Mouse (Mus musculus) gastrocnemius, adult 2 months (tissue): ENCODE data around the gene Rab40c. TPM values are rescaled to one million over a fixed set of nuclear protein-coding genes. Genes with fewer than 3 reads are reported as not detected.

Source experiments
- DNase-seq: peaks from one replicate; pipeline ENCODE4 v3.0.0; 2022
- H3K27ac ChIP-seq: fragments of 200-600 bp; 2 replicates; pipeline ENCODE4 v1.8.1; 2022; ENCODE audit warnings: mild to moderate bottlenecking
- H3K4me3 ChIP-seq: fragments of 200-600 bp; 2 replicates; pipeline ENCODE4 v1.8.1; 2022; ENCODE audit warnings: mild to moderate bottlenecking, moderate library complexity
- CTCF ChIP-seq: fragments of 200-600 bp; IDR thresholded peaks from 2 replicates; pipeline ENCODE4 v1.8.1; 2022; ENCODE audit warnings: antibody characterized with exemption, mild to moderate bottlenecking, moderate library complexity
- intact Hi-C: fragments of 180-260 bp; cut with DNase I; formaldehyde crosslinking; loops from one replicate; pipeline ENCODE4 v1.15.1; 2025
- total RNA-seq, 2 experiments: library from RNA; stranded (reverse); gene quantifications; 2 replicates each; pipeline ENCODE4 v1.2.3; 2021

Rab40c gene
- total RNA-seq, 2 experiments from 2014 or later: 8.1 to 9.5 TPM

DNA sequence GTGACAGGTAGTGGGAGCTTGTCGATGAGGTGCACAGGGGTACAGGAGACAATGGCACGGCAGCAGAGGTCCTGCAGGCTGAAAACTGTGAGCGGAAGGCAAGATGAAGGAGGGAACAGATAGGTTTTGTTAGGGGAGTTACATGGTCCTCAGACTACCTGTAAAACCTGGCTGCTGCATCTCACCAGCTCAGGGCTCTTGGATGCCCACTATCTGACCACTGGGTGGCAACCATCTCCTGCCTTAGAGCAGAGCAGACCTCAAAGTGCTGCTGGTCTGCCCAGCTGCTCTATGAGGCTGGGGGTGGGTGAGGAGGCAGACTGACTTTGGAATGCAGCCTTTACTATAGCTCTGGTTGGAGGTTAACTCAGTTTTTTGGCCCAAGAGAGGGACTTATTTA is 35.7 kb downstream of the Rab40c start:
- intact Hi-C loops: no loop called here
- TF ChIP-seq CTCF: 0 out of 2 replicates have a peak, but pooled peaks have one; percentile 3
- no peak overlapping the region for H3K27ac ChIP-seq
- no peak for DNase-seq
- H3K4me3 ChIP-seq: no peak overlapping the region

DNA sequence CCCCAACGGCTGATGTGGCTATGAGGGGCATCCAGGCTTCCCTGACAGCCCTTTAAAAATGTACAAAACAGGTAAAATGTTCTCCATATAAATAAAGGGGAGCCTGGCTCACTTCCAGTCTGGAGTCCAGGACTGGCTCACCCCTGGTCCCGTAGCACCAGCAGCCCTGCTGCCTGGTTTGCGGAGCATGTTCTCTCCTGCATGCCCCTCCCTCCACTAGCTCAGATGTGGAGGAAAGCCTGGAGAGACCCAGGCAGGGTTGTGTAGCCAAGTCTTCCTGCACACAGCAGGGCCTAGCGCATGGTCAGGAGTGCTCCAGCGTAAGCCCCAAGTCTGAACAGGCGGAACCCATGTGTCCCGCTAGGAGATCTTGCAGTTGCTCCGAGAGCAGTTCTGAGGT is 36.3 kb downstream of the Rab40c start:
- no peak overlapping the region for H3K27ac ChIP-seq
- no peak for DNase-seq
- no peak overlapping the region for H3K4me3 ChIP-seq
- TF ChIP-seq CTCF: no peak
- intact Hi-C loops: no loop called here

DNA sequence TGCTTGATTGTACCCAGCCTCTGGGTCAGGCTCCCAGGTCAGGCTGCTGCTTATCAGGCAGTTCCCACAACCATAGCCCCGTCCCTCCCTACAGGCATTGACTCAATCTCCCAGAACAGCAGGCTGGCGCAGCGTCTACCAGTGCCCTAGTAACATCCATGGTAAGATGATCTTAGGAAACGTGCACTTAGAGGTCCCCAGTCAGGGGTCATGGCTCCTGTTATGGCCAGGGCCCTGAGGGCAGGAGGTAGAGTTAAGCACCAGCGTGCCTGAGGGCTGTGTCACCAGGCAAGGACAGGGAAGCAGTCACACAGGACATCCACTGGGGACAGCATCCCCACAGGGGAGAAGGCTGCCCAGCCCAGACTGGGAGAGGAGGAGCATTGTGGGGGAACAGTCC is 37.2 kb downstream of the Rab40c start:
- H3K27ac ChIP-seq: no peak overlapping the region
- H3K4me3 ChIP-seq: no peak overlapping the region
- no peak for DNase-seq
- intact Hi-C loops: no loop called here
- no peak for TF ChIP-seq CTCF

DNA sequence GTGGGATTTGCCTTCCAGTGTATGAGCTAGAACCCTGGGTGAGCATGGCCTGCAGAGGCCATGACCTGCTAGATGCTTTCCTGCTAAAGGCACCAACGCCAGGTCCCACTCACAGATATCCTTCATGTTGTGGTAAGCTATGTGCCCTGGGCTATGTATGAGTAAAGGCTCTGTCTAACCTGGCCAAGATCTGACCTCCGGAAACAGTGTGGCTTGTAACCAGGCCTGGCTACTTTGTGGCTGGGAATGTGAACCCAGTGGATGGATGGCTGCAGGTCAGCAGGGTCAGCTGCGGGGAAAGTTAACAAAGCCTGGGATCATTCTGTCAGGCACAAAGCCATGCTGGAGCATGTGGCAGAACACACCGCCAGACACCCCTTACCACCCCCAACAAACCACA is 37.8 kb downstream of the Rab40c start:
- Histone ChIP-seq H3K27ac (no peak overlapping the region), H3K4me3 (no peak overlapping the region)
- DNase-seq: no peak
- TF ChIP-seq CTCF: no peak
- intact Hi-C loops: no loop called here

DNA sequence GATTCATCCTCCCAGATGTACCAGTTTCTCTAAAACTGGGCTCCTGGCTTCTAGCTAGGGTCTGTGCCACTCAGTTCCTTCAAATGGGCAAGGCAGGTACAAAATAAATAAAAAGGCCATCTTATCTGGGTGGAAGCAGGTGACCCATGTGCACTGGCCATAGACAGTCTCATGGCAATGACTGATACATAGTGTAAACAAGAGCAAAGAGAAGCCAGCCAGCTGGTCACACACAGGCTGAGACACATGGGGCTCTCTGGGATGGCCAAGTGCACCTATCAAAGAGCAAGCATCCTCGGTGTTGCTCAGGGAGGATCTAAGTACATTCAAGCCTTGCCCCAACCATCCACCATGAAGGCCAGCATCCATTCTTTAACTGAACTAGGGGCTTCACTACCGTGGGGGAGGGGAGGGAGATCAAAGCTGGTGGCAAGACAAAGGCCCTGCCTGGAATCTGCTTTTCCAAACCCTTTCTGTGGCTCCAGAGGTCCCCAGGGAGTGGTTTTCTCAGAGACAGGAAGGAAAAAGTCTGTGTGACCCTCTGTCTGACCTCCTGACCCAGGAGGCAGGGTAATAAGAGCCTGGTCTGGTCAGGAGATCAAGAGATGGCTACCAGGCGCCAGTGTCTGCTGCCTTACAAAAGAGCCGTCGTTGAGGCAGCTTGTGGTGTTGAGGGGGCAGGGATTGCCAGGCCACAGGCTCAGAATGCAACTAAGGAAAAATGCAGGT is 38.5 kb downstream of the Rab40c start:
- no peak for DNase-seq
- TF ChIP-seq CTCF: no peak
- Histone ChIP-seq H3K27ac (no peak overlapping the region), H3K4me3 (no peak overlapping the region)
- intact Hi-C loops: no loop called here

DNA sequence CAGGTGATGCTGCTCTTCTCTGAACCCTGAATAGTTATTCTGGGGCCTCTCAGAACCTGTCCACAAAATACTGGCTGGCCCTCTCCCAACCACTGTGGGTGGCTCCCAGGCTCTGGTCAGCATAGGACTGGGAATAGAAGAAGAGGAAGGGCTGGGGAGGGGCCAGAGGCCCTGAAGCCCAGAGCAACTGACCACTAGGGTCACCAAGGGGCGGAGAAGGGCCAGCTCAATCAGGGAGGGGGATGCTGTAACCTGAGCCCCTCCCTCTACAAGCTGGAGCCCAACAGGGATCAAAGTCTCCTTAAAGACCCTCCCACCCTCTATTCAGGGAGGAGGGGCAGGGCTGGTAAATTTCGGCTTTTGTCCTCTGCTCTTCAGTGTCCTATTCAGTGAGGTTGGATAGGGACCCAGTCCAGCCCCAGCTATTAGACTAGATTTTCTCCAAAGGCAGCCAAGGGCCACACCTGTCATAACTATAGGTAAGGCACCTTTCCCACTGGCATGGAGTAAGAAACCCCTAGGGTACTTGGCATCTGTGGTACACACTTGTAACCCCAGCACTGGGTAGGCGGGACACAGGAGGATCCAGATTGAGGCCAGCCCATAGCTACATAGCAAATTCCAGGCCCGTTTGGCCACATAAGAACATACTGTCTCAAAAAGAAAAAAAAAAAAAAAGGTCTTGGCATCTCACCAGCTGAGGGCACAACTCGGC is 39.2 kb downstream of the Rab40c start, which contains the start of gene Wfikkn1:
Wfikkn1 (minus strand) TSS at position 663 of the 715 bp plus-strand sequence.
- intact Hi-C loops: no loop called here
- no peak for TF ChIP-seq CTCF

DNA sequence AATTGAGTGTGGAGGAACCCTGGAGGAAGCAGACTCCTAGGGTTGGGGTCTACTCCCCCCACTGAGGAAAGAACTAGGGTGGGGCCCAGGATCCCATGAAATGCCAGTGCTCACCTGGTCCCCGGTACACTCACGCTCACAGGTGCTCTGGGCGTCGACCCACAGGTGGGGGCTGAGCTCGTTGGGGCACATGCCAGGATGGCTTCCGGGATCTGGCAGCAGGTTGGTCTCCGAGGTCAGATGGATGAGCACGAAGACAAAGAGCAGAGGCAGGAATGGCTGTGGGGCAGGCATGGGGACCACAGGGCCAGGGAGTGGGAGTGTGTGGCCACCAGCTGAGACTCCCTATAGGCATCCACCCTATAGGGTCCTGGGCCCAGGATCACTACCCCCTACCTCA is 39.8 kb downstream of the Rab40c start:
- no peak overlapping the region for H3K27ac ChIP-seq
- TF ChIP-seq CTCF: no peak
- DNase-seq: no peak
- no peak overlapping the region for H3K4me3 ChIP-seq
- intact Hi-C loops: loop anchor here (5.0 kb wide), 1 partner anchor 38 kb away; the partner anchor contains the start of gene Rab40c

More for the DNA sequence above, 39.2 kb downstream of the Rab40c start, which contains the start of gene Wfikkn1:
- Histone ChIP-seq H3K4me3 (no peak within 1 kb of the TSS), H3K27ac (no peak within 1 kb of the TSS)
- DNase-seq: no peak

DNA sequence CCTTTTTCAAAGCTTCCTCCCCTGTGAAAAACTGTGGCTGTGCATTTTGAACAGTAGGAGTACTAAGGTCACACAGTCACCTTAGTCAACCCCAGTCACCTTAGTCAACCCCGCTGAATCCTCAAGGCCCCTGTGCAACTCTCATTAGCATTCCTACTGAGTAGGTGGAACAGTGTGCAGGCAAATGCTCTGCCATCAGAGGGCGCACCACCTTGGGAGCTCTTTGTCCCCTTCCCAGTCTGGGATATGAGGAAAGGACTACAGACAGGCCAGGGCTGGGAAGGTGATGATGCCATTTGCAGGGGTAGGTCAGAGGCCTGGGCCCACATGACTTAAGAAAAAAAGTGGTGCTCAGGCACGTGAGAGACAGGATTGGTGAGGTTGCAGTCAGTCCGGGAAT is 40.3 kb downstream of the Rab40c start:
- intact Hi-C loops: loop anchor here (5.0 kb wide), 1 partner anchor 38 kb away; the partner anchor contains the start of gene Rab40c
- H3K4me3 ChIP-seq: no peak overlapping the region
- H3K27ac ChIP-seq: no peak overlapping the region
- TF ChIP-seq CTCF: peak; percentile 56
- no peak for DNase-seq

DNA sequence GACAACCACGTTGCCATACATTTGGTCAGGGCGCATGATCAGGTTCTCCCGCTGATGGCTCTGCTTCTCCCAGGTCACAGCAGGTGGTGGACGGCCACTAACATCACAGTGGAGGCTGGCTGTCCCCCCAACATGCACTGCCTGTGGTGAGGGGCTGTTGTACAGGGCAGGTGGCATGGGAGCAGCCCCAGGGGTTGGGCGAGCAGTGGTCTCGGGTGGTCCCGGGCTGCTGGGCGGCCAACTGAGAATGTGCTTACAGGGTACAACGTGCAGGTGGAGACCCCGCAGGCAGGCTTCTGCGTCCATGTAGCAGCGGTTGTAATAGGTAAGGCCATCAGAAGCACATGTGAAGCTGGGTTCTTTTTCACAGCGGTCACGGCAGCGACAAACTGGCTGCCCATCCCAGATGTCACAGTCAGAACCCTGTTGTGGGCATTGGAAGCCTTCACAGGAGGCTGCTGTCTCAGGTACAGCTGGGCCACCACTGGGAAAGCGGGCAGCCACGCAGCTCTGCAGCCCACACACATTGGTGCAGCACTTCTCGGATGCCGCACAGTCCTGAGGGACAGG is 40.8 kb downstream of the Rab40c start:
- DNase-seq: no peak
- Histone ChIP-seq H3K27ac (no peak overlapping the region), H3K4me3 (no peak overlapping the region)
- no peak for TF ChIP-seq CTCF
- intact Hi-C loops: loop anchor here (5.0 kb wide), 1 partner anchor 39 kb away; the partner anchor contains the start of gene Rab40c

DNA sequence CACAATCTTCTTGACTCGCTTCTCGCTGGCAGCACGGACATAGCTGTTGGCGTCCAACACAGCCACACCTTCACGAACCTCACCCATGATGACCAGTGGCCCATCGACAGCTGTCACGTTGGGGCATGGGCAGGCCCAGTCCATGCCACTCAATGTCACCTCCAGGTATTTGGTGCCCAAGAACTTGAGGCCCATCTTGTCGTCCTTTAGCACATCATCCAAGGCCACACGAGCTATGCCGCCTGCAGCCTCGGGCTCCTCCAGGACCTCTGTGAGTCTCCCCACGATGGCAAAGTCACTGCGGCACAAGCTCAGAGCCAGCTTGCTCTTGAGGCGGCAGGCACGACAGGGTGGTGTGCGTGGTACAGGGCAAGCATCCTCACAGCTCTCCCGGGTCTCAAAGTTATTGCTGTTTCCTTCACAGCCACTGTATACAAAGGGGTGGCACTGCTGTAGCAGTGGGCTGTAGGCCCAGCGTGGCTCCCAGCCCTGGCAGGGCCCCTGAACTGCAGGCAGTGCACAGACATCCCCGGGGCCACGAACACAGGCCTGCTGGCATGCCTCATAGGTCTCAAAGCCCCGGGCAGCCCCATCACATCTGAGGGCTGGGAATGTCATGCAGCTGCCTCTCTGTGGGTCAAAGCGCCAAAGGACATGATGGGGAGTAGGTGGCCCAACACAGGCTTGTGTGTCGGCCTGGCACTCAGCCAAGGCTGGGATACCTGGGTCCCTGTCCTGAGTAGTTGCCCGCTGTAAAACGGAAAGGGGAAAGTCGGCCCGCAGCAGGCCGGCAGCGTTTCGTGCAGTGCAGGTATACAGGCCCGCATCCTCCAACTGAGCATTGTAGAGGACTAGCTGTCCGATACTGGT is 41.6 kb downstream of the Rab40c start:
- intact Hi-C loops: loop anchor here (5.0 kb wide), 1 partner anchor 39 kb away; the partner anchor contains the start of gene Rab40c

DNA sequence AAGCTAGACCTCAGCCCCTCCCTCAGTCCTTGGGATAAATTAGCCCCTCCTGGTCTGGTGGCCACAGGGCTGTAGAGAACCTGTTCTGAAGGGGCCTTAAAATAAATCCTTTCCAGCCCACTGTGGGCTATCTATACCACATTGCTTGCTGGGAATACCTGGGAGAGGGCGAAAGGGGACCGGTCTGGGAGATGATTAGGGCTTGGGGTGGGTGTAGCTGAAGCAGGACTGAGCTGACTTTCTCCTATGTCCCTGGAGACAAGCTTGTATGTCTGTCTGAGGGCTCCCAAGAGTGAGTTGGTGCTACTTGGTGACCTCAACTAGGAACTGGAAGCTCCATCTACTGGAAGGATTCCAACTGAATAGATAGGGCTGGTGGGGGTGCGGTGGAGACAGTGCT is 42.5 kb downstream of the Rab40c start:
- Histone ChIP-seq H3K27ac (no peak overlapping the region), H3K4me3 (no peak overlapping the region)
- DNase-seq: no peak
- no peak for TF ChIP-seq CTCF
- intact Hi-C loops: loop anchor here (5.0 kb wide), 1 partner anchor 40 kb away; the partner anchor contains the start of gene Rab40c

More for the DNA sequence above, 41.6 kb downstream of the Rab40c start:
- no peak for DNase-seq
- H3K27ac ChIP-seq: no peak overlapping the region
- no peak overlapping the region for H3K4me3 ChIP-seq
- TF ChIP-seq CTCF: no peak
